Mouse (Mus musculus): Measurements from ENCODE around the gene Ppm1b. TPM values are rescaled to one million over a fixed set of nuclear protein-coding genes. Genes with fewer than 3 reads are reported as not detected.

Ppm1b gene
- polyA plus RNA-seq, 1 experiment from 2014 or later = 95.4 TPM

DNA sequence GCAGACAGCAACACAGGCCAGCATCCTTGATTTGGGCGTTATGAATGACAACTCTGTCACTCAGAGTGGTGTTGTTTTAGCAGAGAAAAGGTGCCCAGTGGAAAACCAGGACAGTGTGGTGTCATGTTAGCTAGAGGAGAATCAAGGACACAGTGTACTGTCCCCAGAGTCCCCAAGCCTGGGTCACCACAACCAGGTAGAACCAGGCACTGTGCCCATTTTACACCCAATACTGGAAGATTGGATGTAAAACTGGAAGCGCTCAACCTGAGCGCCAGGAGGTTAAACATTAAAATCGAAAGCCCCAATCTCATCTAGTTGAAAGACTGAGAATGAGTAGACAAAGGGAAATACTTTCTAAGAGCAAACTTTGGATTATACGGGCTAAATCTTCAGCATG is 87.9 kb downstream of the Ppm1b start:
- 90% methylated on average over 5 of the region's 5 CpGs for WGBS
- no peak overlapping the region for H3K27ac ChIP-seq
- no peak for ATAC-seq (ENCODE audit: insufficient number of reproducible peaks, insufficient read depth, low FRiP score, low TSS enrichment)
- no peak overlapping the region for H3K9ac ChIP-seq
- no peak overlapping the region for H3K4me3 ChIP-seq
- H3K4me1 ChIP-seq = no peaks in the 10 kb centered on the region
- H3K9me3 ChIP-seq = no peaks in the 10 kb centered on the region
- H3K27me3 ChIP-seq = no peaks in the 10 kb centered on the region
- H3K36me3 ChIP-seq = no peaks in the 10 kb centered on the region
- H3K4me2 ChIP-seq (replicated peaks) = no peak overlapping the region

DNA sequence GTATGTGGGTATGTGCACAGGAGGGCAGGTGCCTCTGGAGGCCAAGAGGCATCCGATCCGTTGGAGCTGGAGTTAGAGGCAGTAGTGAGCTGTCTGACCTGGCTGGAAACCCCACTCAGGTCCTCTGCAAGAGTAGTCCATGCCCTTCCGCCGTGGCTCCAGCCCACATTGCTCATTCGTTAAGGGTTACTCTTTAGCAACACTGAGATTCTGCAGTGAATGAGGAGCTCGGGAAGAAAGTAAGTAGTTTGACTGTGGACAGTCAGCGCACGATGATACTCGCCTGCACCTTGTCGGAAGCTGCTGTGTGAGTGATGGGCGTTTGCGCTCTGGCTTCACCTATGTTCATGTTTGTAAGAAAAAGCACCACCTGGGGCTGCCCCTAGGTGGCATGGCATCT is 88.6 kb downstream of the Ppm1b start:
- H3K4me1 ChIP-seq = no peaks in the 10 kb centered on the region
- no peaks in the 10 kb centered on the region for H3K9me3 ChIP-seq
- 84% methylated on average over 12 of the region's 12 CpGs for WGBS
- no peak for ATAC-seq (ENCODE audit: insufficient number of reproducible peaks, insufficient read depth, low FRiP score, low TSS enrichment)
- no peak overlapping the region for H3K4me2 ChIP-seq (replicated peaks)
- H3K36me3 ChIP-seq = no peaks in the 10 kb centered on the region
- no peak overlapping the region for H3K9ac ChIP-seq
- H3K27ac ChIP-seq = no peak overlapping the region
- H3K4me3 ChIP-seq = no peak overlapping the region
- H3K27me3 ChIP-seq = no peaks in the 10 kb centered on the region

DNA sequence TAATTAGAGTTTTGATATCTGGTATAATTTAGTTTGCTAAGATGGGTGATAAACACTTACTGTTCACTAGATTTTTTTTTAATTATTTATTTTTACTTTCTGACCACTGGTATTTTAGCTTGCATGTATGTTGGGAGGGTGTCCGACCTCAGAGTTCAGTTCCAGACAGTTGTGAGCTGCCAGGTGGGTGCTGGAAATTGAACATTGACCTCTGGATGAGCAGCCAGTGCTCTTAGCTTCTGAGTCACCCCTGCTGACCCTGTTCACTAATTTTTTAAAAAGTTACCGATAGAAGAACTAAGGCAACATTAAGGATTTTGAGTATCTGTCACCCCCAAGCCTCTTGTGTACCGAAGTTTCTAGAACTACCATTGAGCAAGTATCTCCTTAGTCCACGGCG is 91.8 kb downstream of the Ppm1b start:
- H3K9ac ChIP-seq = no peak overlapping the region
- H3K4me1 ChIP-seq = no peaks in the 10 kb centered on the region
- ATAC-seq (ENCODE audit: insufficient number of reproducible peaks, insufficient read depth, low FRiP score, low TSS enrichment) = no peak
- WGBS = 93% methylated on average over 5 of the region's 5 CpGs
- H3K36me3 ChIP-seq = no peaks in the 10 kb centered on the region
- H3K27ac ChIP-seq = no peak overlapping the region
- no peak overlapping the region for H3K4me3 ChIP-seq
- H3K4me2 ChIP-seq (replicated peaks) = no peak overlapping the region
- no peaks in the 10 kb centered on the region for H3K27me3 ChIP-seq
- H3K9me3 ChIP-seq = no peaks in the 10 kb centered on the region

GRCm38 (mm10) chr17:85058276-85058675 is 101.7 kb downstream of the Ppm1b start:
- Histone ChIP-seq H3K9me3 (no peaks in the 10 kb centered on the region), H3K4me1 (no peaks in the 10 kb centered on the region), H3K27ac (no peak overlapping the region), H3K27me3 (no peaks in the 10 kb centered on the region), H3K4me2 (replicated peaks) (no peak overlapping the region), H3K9ac (no peak overlapping the region), H3K36me3 (peaks cover 6% of the 10 kb centered on the region), H3K4me3 (no peak overlapping the region)
- 83% methylated on average over 7 of the region's 7 CpGs for WGBS
- no peak for ATAC-seq (ENCODE audit: insufficient number of reproducible peaks, insufficient read depth, low FRiP score, low TSS enrichment)

- Histone ChIP-seq H3K4me2 (replicated peaks) (no peak overlapping the region), H3K4me1 (no peaks in the 10 kb centered on the region), H3K27ac (no peak overlapping the region), H3K36me3 (peaks cover 13% of the 10 kb centered on the region), H3K9ac (no peak overlapping the region), H3K9me3 (no peaks in the 10 kb centered on the region), H3K27me3 (no peaks in the 10 kb centered on the region), H3K4me3 (no peak overlapping the region)
- WGBS = 89% methylated on average over 6 of the region's 6 CpGs
- no peak for ATAC-seq (ENCODE audit: insufficient number of reproducible peaks, insufficient read depth, low FRiP score, low TSS enrichment)
Observed at GRCm38 (mm10) chr17:85059136-85059535, 102.6 kb downstream of the Ppm1b start.

- 85% methylated on average over 7 of the region's 7 CpGs for WGBS
- Histone ChIP-seq H3K27me3 (no peaks in the 10 kb centered on the region), H3K4me2 (replicated peaks) (no peak overlapping the region), H3K36me3 (peaks cover 41% of the 10 kb centered on the region), H3K27ac (no peak overlapping the region), H3K9ac (no peak overlapping the region), H3K4me1 (no peaks in the 10 kb centered on the region), H3K4me3 (no peak overlapping the region), H3K9me3 (no peaks in the 10 kb centered on the region)
- no peak for ATAC-seq (ENCODE audit: insufficient number of reproducible peaks, insufficient read depth, low FRiP score, low TSS enrichment)
Observed at GRCm38 (mm10) chr17:85063560-85063959, 107.0 kb downstream of the Ppm1b start.

GRCm38 (mm10) chr17:85067331-85067730 is 110.8 kb downstream of the Ppm1b start:
- H3K36me3 ChIP-seq = peaks cover 68% of the 10 kb centered on the region
- WGBS = 92% methylated on average over 7 of the region's 7 CpGs

DNA sequence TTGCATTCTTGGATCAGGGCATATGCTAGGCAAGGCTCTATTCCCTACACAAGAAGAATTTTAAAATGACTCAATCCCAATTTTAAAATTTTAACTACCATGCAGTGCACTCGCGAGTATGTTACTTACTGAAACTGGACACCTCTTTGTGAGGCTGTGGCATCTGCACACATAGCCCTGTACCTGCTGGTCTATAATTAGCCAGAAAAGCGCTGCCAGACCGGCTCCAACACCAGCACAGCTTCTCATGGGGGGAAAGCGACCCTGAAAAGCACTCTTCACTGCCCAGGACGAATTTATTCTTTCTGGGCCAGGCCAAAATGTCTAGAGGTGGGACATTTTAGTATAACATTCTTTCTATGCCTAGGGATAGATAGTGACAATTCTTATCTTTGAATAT is 114.1 kb downstream of the Ppm1b start:
- no peak overlapping the region for H3K4me3 ChIP-seq
- 64% methylated on average over 6 of the region's 6 CpGs for WGBS
- no peak overlapping the region for H3K9ac ChIP-seq
- no peaks in the 10 kb centered on the region for H3K27me3 ChIP-seq
- no peak for ATAC-seq (ENCODE audit: insufficient number of reproducible peaks, insufficient read depth, low FRiP score, low TSS enrichment)
- no peaks in the 10 kb centered on the region; the same call in 1 of the 2 replicates for H3K4me1 ChIP-seq
- H3K27ac ChIP-seq = no peak overlapping the region
- peaks cover 41% of the 10 kb centered on the region for H3K36me3 ChIP-seq
- H3K4me2 ChIP-seq (replicated peaks) = no peak overlapping the region
- H3K9me3 ChIP-seq = no peaks in the 10 kb centered on the region

More at GRCm38 (mm10) chr17:85067331-85067730, 110.8 kb downstream of the Ppm1b start:
- Histone ChIP-seq H3K27me3 (no peaks in the 10 kb centered on the region), H3K4me3 (no peak overlapping the region), H3K9ac (no peak overlapping the region), H3K27ac (no peak overlapping the region), H3K4me2 (replicated peaks) (no peak overlapping the region), H3K9me3 (no peaks in the 10 kb centered on the region), H3K4me1 (no peaks in the 10 kb centered on the region)
- no peak for ATAC-seq (ENCODE audit: insufficient number of reproducible peaks, insufficient read depth, low FRiP score, low TSS enrichment)

- WGBS = 88% methylated on average over 8 of the region's 8 CpGs
- no peak overlapping the region for H3K4me2 ChIP-seq (replicated peaks)
- H3K9ac ChIP-seq = no peak overlapping the region
- H3K9me3 ChIP-seq = no peaks in the 10 kb centered on the region
- H3K27me3 ChIP-seq = no peaks in the 10 kb centered on the region
- peaks cover 41% of the 10 kb centered on the region for H3K36me3 ChIP-seq
- H3K4me1 ChIP-seq = no peaks in the 10 kb centered on the region; the same call in 1 of the 2 replicates
- no peak overlapping the region for H3K27ac ChIP-seq
- no peak overlapping the region for H3K4me3 ChIP-seq
- ATAC-seq (ENCODE audit: insufficient number of reproducible peaks, insufficient read depth, low FRiP score, low TSS enrichment) = no peak
Observed at GRCm38 (mm10) chr17:85071088-85071775, 114.7 kb downstream of the Ppm1b start.

- Histone ChIP-seq H3K9ac (no peak overlapping the region), H3K36me3 (peaks cover 50% of the 10 kb centered on the region), H3K27me3 (no peaks in the 10 kb centered on the region), H3K27ac (0 out of 2 replicates have a peak overlapping the region, but pooled peaks have one; percentile 9), H3K4me2 (replicated peaks) (0 out of 2 replicates have a peak overlapping the region, but pooled peaks have one; percentile 7), H3K9me3 (no peaks in the 10 kb centered on the region), H3K4me3 (no peak overlapping the region), H3K4me1 (no peaks in the 10 kb centered on the region; the same call in 1 of the 2 replicates)
- WGBS = 51% methylated on average over 11 of the region's 11 CpGs
- ATAC-seq (ENCODE audit: insufficient number of reproducible peaks, insufficient read depth, low FRiP score, low TSS enrichment) = no peak
Observed at GRCm38 (mm10) chr17:85072383-85072782, 115.8 kb downstream of the Ppm1b start.

DNA sequence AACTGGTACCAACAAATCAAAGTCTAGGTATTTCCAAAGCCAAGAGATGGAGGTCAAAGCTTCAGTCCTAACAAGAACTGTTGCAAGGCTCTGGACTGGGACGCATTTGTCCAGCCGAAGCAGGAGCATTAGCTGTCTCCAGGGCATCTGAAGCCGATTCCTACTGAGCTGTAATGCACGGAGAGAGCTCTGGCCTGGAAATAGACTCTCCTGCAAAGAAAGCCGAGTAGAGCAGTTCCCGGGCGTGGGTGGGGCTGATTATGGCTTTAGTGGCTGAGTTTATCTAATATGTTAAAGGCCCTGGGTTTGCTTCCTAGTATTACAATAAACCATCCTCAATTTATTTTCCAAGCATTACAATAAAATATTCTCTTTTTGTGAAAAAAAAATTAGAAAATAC is 116.7 kb downstream of the Ppm1b start:
- H3K27ac ChIP-seq = 0 out of 2 replicates have a peak overlapping the region, but pooled peaks have one; percentile 9
- H3K4me1 ChIP-seq = no peaks in the 10 kb centered on the region; the same call in 1 of the 2 replicates
- H3K4me3 ChIP-seq = no peak overlapping the region
- no peaks in the 10 kb centered on the region for H3K27me3 ChIP-seq
- peaks cover 55% of the 10 kb centered on the region for H3K36me3 ChIP-seq
- no peak overlapping the region for H3K9ac ChIP-seq
- H3K4me2 ChIP-seq (replicated peaks) = no peak overlapping the region
- H3K9me3 ChIP-seq = no peaks in the 10 kb centered on the region
- ATAC-seq (ENCODE audit: insufficient number of reproducible peaks, insufficient read depth, low FRiP score, low TSS enrichment) = no peak
- 57% methylated on average over 7 of the region's 7 CpGs for WGBS

Measured in embryonic facial prominence, embryonic 12.5 days (tissue).